Mouse (Mus musculus) cortical plate, adult 2 months (tissue): ENCODE data around the gene Ngly1. TPM values are rescaled to one million over a fixed set of nuclear protein-coding genes. Genes with fewer than 3 reads are reported as not detected.
"Not testable (repeated sequence)": the region's sequence is repeated elsewhere in the genome, so short reads cannot be mapped to it uniquely, and the experiment has no call there.

ENCODE experiments used
- H3K27ac ChIP-seq: fragments of 200-500 bp; 2 replicates; pipeline ENCODE4 v1.5.1; 2012; ENCODE audit warnings: low read length, control low read depth, inconsistent platforms; ENCODE audit not compliant: insufficient read depth
- H3K4me1 ChIP-seq: fragments of 200-500 bp; 2 replicates; pipeline ENCODE4 v1.6.1; 2011; ENCODE audit warnings: low read length; ENCODE audit not compliant: control insufficient read depth, insufficient read depth
- H3K4me3 ChIP-seq: fragments of 200-500 bp; 2 replicates; pipeline ENCODE4 v1.5.1; 2011; ENCODE audit warnings: mild to moderate bottlenecking, low read length, control low read depth; ENCODE audit not compliant: insufficient read depth
- CTCF ChIP-seq: fragments of 200-500 bp; IDR thresholded peaks from 2 replicates; pipeline ENCODE4 v1.5.1; 2011; ENCODE audit warnings: mild to moderate bottlenecking, control low read depth, low read length; ENCODE audit not compliant: insufficient read depth; ENCODE audit errors: extremely low read depth
- POLR2A ChIP-seq: fragments of 200-500 bp; IDR thresholded peaks from 2 replicates; pipeline ENCODE4 v1.6.1; 2011; ENCODE audit warnings: mild to moderate bottlenecking, low read length, control low read depth; ENCODE audit not compliant: insufficient read depth; ENCODE audit errors: extremely low read depth
- polyA plus RNA-seq: library from polyadenylated mRNA; depleted of rRNA; stranded (reverse); fragments of >200 nt; gene quantifications from 2 replicates; pipeline ENCODE4 v1.2.3, GENCODE M21; 2012

Gene Ngly1
- polyA plus RNA-seq, 1 experiment = 17.5 TPM

GRCm38 (mm10) chr14:16293015-16293414, 43.9 kb downstream of the Ngly1 start:
- H3K4me3 ChIP-seq = no peak overlapping the region

GRCm38 (mm10) chr14:16293921-16294320, 44.8 kb downstream of the Ngly1 start:
- peaks cover 4% of the 10 kb centered on the region for H3K4me1 ChIP-seq
- H3K4me3 ChIP-seq = no peak overlapping the region
- TF ChIP-seq POLR2A (no peak), CTCF (no peak)
- no peak overlapping the region for H3K27ac ChIP-seq

More at GRCm38 (mm10) chr14:16293015-16293414, 43.9 kb downstream of the Ngly1 start:
- TF ChIP-seq CTCF = no peak
- no peak for TF ChIP-seq POLR2A
- H3K4me1 ChIP-seq = peaks cover 4% of the 10 kb centered on the region
- H3K27ac ChIP-seq = no peak overlapping the region

- no peak for TF ChIP-seq POLR2A
- TF ChIP-seq CTCF = no peak
- H3K27ac ChIP-seq = peak overlapping the region; percentile 89
- H3K4me3 ChIP-seq = no peak overlapping the region
- H3K4me1 ChIP-seq = peaks cover 4% of the 10 kb centered on the region
Measured at GRCm38 (mm10) chr14:16296816-16297468, 47.9 kb downstream of the Ngly1 start.

GRCm38 (mm10) chr14:16301735-16302134, 52.7 kb downstream of the Ngly1 start:
- TF ChIP-seq POLR2A = no peak
- TF ChIP-seq CTCF = no peak

GRCm38 (mm10) chr14:16302688-16303087, 53.6 kb downstream of the Ngly1 start:
- TF ChIP-seq POLR2A (no peak), CTCF (no peak)
- H3K27ac ChIP-seq = no peak overlapping the region
- no peak overlapping the region for H3K4me3 ChIP-seq
- H3K4me1 ChIP-seq = no peaks in the 10 kb centered on the region

More at GRCm38 (mm10) chr14:16301735-16302134, 52.7 kb downstream of the Ngly1 start:
- Histone ChIP-seq H3K4me1 (peaks cover 2% of the 10 kb centered on the region), H3K4me3 (no peak overlapping the region), H3K27ac (no peak overlapping the region)

GRCm38 (mm10) chr14:16310791-16311190, 61.7 kb downstream of the Ngly1 start:
- TF ChIP-seq CTCF (no peak), POLR2A (no peak)
- Histone ChIP-seq H3K4me1 (peaks cover 6% of the 10 kb centered on the region; the same call in 1 of the 2 replicates), H3K27ac (no peak overlapping the region)

GRCm38 (mm10) chr14:16312599-16312998, 63.5 kb downstream of the Ngly1 start:
- Histone ChIP-seq H3K4me3 (no peak overlapping the region), H3K4me1 (peaks cover 6% of the 10 kb centered on the region; the same call in 1 of the 2 replicates), H3K27ac (no peak overlapping the region)
- no peak for TF ChIP-seq POLR2A
- TF ChIP-seq CTCF = no peak

More at GRCm38 (mm10) chr14:16310791-16311190, 61.7 kb downstream of the Ngly1 start:
- no peak overlapping the region for H3K4me3 ChIP-seq

GRCm38 (mm10) chr14:16313073-16313472, 64.0 kb downstream of the Ngly1 start:
- not testable (repeated sequence) for H3K27ac ChIP-seq, H3K4me3 ChIP-seq, H3K4me1 ChIP-seq

- peak overlapping the region; percentile 42; the same call in 1 of the 2 replicates for H3K27ac ChIP-seq
- H3K4me1 ChIP-seq = peaks cover 6% of the 10 kb centered on the region; the same call in 1 of the 2 replicates
- H3K4me3 ChIP-seq = no peak overlapping the region
- TF ChIP-seq CTCF (no peak), POLR2A (no peak)
Measured at GRCm38 (mm10) chr14:16313936-16314521, 64.9 kb downstream of the Ngly1 start.

GRCm38 (mm10) chr14:16314842-16315241, 65.8 kb downstream of the Ngly1 start:
- TF ChIP-seq POLR2A = no peak
- TF ChIP-seq CTCF = no peak
- Histone ChIP-seq H3K4me3 (no peak overlapping the region), H3K27ac (no peak overlapping the region), H3K4me1 (peaks cover 6% of the 10 kb centered on the region; the same call in 1 of the 2 replicates)
